Mouse (Mus musculus): ENCODE measurements around the gene Sema3f. TPM values are rescaled to one million over a fixed set of nuclear protein-coding genes. Genes with fewer than 3 reads are reported as not detected.

The Sema3f gene
- total and polyA plus RNA-seq, 2 experiments from 2014 or later, result 2.7 to 59.5 TPM

- Histone ChIP-seq H3K4me2 (ENCODE audit: low read depth, low read length) (no peak overlapping the region), H3K4me3 (ENCODE audit: low read depth, low read length) (no peak overlapping the region), H3K36me3 (replicated peaks; ENCODE audit: control insufficient read depth, insufficient read depth, low read length) (no peaks in the 10 kb centered on the region), H3K27ac (ENCODE audit: low read depth) (no peak overlapping the region), H3K9ac (replicated peaks; ENCODE audit: low read depth, low read length) (no peak overlapping the region), H3K4me1 (ENCODE audit: control insufficient read depth, insufficient read depth) (no peaks in the 10 kb centered on the region), H3K9me3 (replicated peaks; ENCODE audit: control insufficient read depth, low read length) (no peaks in the 10 kb centered on the region), H3K27me3 (ENCODE audit: control insufficient read depth, insufficient read depth, low read length) (no peaks in the 10 kb centered on the region)
- WGBS, result 26% methylated on average over 12 of the region's 12 CpGs
- ATAC-seq (ENCODE audit: insufficient read depth, low read depth) (no peak), DNase-seq (ENCODE audit: low spot score) (no peak)
- TF ChIP-seq CTCF (IDR thresholded peaks at IDR 0.05; ENCODE audit: low read depth) (no peak), EP300 (IDR thresholded peaks at IDR 0.05; ENCODE audit: low read depth) (no peak)
Observed at GRCm38 (mm10) chr9:107650708-107651481, 59.4 kb downstream of the Sema3f start.

- no peak overlapping the region for H3K27ac ChIP-seq (ENCODE audit: low read depth)
- ATAC-seq (ENCODE audit: insufficient read depth, low read depth) (no peak), DNase-seq (ENCODE audit: low spot score) (no peak)
- H3K9me3 ChIP-seq (replicated peaks; ENCODE audit: control insufficient read depth, low read length), result no peaks in the 10 kb centered on the region
- H3K4me1 ChIP-seq (ENCODE audit: control insufficient read depth, insufficient read depth), result no peaks in the 10 kb centered on the region
- no peak overlapping the region for H3K4me3 ChIP-seq (ENCODE audit: low read depth, low read length)
- TF ChIP-seq CTCF (IDR thresholded peaks at IDR 0.05; ENCODE audit: low read depth) (no peak), EP300 (IDR thresholded peaks at IDR 0.05; ENCODE audit: low read depth) (no peak)
- WGBS, result 73% methylated on average over 7 of the region's 7 CpGs
- H3K36me3 ChIP-seq (replicated peaks; ENCODE audit: control insufficient read depth, insufficient read depth, low read length), result no peaks in the 10 kb centered on the region
- H3K9ac ChIP-seq (replicated peaks; ENCODE audit: low read depth, low read length), result no peak overlapping the region
- H3K4me2 ChIP-seq (ENCODE audit: low read depth, low read length), result no peak overlapping the region
- no peaks in the 10 kb centered on the region for H3K27me3 ChIP-seq (ENCODE audit: control insufficient read depth, insufficient read depth, low read length)
Observed at GRCm38 (mm10) chr9:107650225-107650624, 60.0 kb downstream of the Sema3f start.

- no peaks in the 10 kb centered on the region for H3K9me3 ChIP-seq (replicated peaks; ENCODE audit: control insufficient read depth, low read length)
- no peak overlapping the region for H3K9ac ChIP-seq (replicated peaks; ENCODE audit: low read depth, low read length)
- 41% methylated on average over 3 of the region's 3 CpGs for WGBS
- H3K4me3 ChIP-seq (ENCODE audit: low read depth, low read length), result no peak overlapping the region
- DNase-seq (ENCODE audit: low spot score) (no peak), ATAC-seq (ENCODE audit: insufficient read depth, low read depth) (no peak)
- H3K27ac ChIP-seq (ENCODE audit: low read depth), result no peak overlapping the region
- no peaks in the 10 kb centered on the region for H3K36me3 ChIP-seq (replicated peaks; ENCODE audit: control insufficient read depth, insufficient read depth, low read length)
- no peaks in the 10 kb centered on the region for H3K4me1 ChIP-seq (ENCODE audit: control insufficient read depth, insufficient read depth)
- TF ChIP-seq EP300 (IDR thresholded peaks at IDR 0.05; ENCODE audit: low read depth) (no peak), CTCF (IDR thresholded peaks at IDR 0.05; ENCODE audit: low read depth) (no peak)
- H3K27me3 ChIP-seq (ENCODE audit: control insufficient read depth, insufficient read depth, low read length), result no peaks in the 10 kb centered on the region
- no peak overlapping the region for H3K4me2 ChIP-seq (ENCODE audit: low read depth, low read length)
Observed at GRCm38 (mm10) chr9:107648767-107649166, 61.5 kb downstream of the Sema3f start.

GRCm38 (mm10) chr9:107646975-107647374 lies 63.3 kb downstream of the Sema3f start:
- H3K4me1 ChIP-seq (ENCODE audit: control insufficient read depth, insufficient read depth), result no peaks in the 10 kb centered on the region
- H3K36me3 ChIP-seq (replicated peaks; ENCODE audit: control insufficient read depth, insufficient read depth, low read length), result no peaks in the 10 kb centered on the region
- DNase-seq (ENCODE audit: low spot score), result no peak
- H3K9me3 ChIP-seq (replicated peaks; ENCODE audit: control insufficient read depth, low read length), result no peaks in the 10 kb centered on the region
- H3K4me3 ChIP-seq (ENCODE audit: low read depth, low read length), result no peak overlapping the region
- TF ChIP-seq CTCF (IDR thresholded peaks at IDR 0.05; ENCODE audit: low read depth) (peak; percentile 19; the same call in 1 of the 2 replicates), EP300 (IDR thresholded peaks at IDR 0.05; ENCODE audit: low read depth) (no peak)
- H3K27me3 ChIP-seq (ENCODE audit: control insufficient read depth, insufficient read depth, low read length), result no peaks in the 10 kb centered on the region
- H3K27ac ChIP-seq (ENCODE audit: low read depth), result no peak overlapping the region
- WGBS, result 74% methylated on average over 6 of the region's 6 CpGs
- no peak overlapping the region for H3K4me2 ChIP-seq (ENCODE audit: low read depth, low read length)
- H3K9ac ChIP-seq (replicated peaks; ENCODE audit: low read depth, low read length), result no peak overlapping the region
- no peak for ATAC-seq (ENCODE audit: insufficient read depth, low read depth)

- DNase-seq (ENCODE audit: low spot score) (peak; percentile 39), ATAC-seq (ENCODE audit: insufficient read depth, low read depth) (peak; percentile 56; the same call in 1 of the 2 replicates)
- Histone ChIP-seq H3K27ac (ENCODE audit: low read depth) (no peak overlapping the region), H3K9ac (replicated peaks; ENCODE audit: low read depth, low read length) (no peak overlapping the region), H3K36me3 (replicated peaks; ENCODE audit: control insufficient read depth, insufficient read depth, low read length) (no peaks in the 10 kb centered on the region), H3K4me1 (ENCODE audit: control insufficient read depth, insufficient read depth) (no peaks in the 10 kb centered on the region), H3K27me3 (ENCODE audit: control insufficient read depth, insufficient read depth, low read length) (no peaks in the 10 kb centered on the region), H3K4me3 (ENCODE audit: low read depth, low read length) (no peak overlapping the region), H3K4me2 (ENCODE audit: low read depth, low read length) (no peak overlapping the region), H3K9me3 (replicated peaks; ENCODE audit: control insufficient read depth, low read length) (no peaks in the 10 kb centered on the region)
- TF ChIP-seq CTCF (IDR thresholded peaks at IDR 0.05; ENCODE audit: low read depth) (peak; percentile 96), EP300 (IDR thresholded peaks at IDR 0.05; ENCODE audit: low read depth) (no peak)
- 12% methylated on average over 5 of the region's 5 CpGs for WGBS
Observed at GRCm38 (mm10) chr9:107645577-107645976, 64.7 kb downstream of the Sema3f start.

GRCm38 (mm10) chr9:107645153-107645510 lies 65.1 kb downstream of the Sema3f start:
- Histone ChIP-seq H3K9me3 (replicated peaks; ENCODE audit: control insufficient read depth, low read length) (no peaks in the 10 kb centered on the region), H3K27ac (ENCODE audit: low read depth) (no peak overlapping the region), H3K4me3 (ENCODE audit: low read depth, low read length) (no peak overlapping the region), H3K4me1 (ENCODE audit: control insufficient read depth, insufficient read depth) (no peaks in the 10 kb centered on the region), H3K9ac (replicated peaks; ENCODE audit: low read depth, low read length) (no peak overlapping the region), H3K36me3 (replicated peaks; ENCODE audit: control insufficient read depth, insufficient read depth, low read length) (no peaks in the 10 kb centered on the region), H3K4me2 (ENCODE audit: low read depth, low read length) (peak overlapping the region; percentile 60), H3K27me3 (ENCODE audit: control insufficient read depth, insufficient read depth, low read length) (no peaks in the 10 kb centered on the region)
- 44% methylated on average over 7 of the region's 7 CpGs for WGBS
- ATAC-seq (ENCODE audit: insufficient read depth, low read depth) (no peak), DNase-seq (ENCODE audit: low spot score) (no peak)
- TF ChIP-seq EP300 (IDR thresholded peaks at IDR 0.05; ENCODE audit: low read depth) (no peak), CTCF (IDR thresholded peaks at IDR 0.05; ENCODE audit: low read depth) (no peak)
